Mouse (Mus musculus): ENCODE measurements around the gene Apob. TPM values are rescaled to one million over a fixed set of nuclear protein-coding genes. Genes with fewer than 3 reads are reported as not detected.

The Apob gene
- polyA plus RNA-seq, 1 experiment from 2014 or later, result 0.03 TPM

GRCm38 (mm10) chr12:7971736-7972135 is 5.7 kb upstream of the Apob start:
- H3K4me3 ChIP-seq (replicated peaks; ENCODE audit: low read length), result no peak overlapping the region
- WGBS, result 48% methylated on average over 2 of the region's 2 CpGs
- H3K4me1 ChIP-seq (replicated peaks; ENCODE audit: control insufficient read depth, insufficient read depth, low read length), result peaks cover 5% of the 10 kb centered on the region; the same call in 1 of the 2 replicates
- no peaks in the 10 kb centered on the region for H3K27me3 ChIP-seq (replicated peaks; ENCODE audit: control insufficient read depth, insufficient read depth, low read length)
- no peak overlapping the region for H3K4me2 ChIP-seq (ENCODE audit: low read length)
- no peak overlapping the region for H3K27ac ChIP-seq (ENCODE audit: low read length)
- H3K36me3 ChIP-seq (ENCODE audit: control insufficient read depth, insufficient read depth), result no peaks in the 10 kb centered on the region
- H3K9me3 ChIP-seq (ENCODE audit: control insufficient read depth, low read length), result no peaks in the 10 kb centered on the region
- no peak overlapping the region for H3K9ac ChIP-seq (replicated peaks; ENCODE audit: low read depth, low read length)
- peak; percentile 40; the same call in 1 of the 2 replicates for ATAC-seq

GRCm38 (mm10) chr12:7973773-7974322 is 3.6 kb upstream of the Apob start:
- Histone ChIP-seq H3K27me3 (replicated peaks; ENCODE audit: control insufficient read depth, insufficient read depth, low read length) (no peaks in the 10 kb centered on the region), H3K9me3 (ENCODE audit: control insufficient read depth, low read length) (no peaks in the 10 kb centered on the region), H3K27ac (ENCODE audit: low read length) (no peak overlapping the region), H3K4me1 (replicated peaks; ENCODE audit: control insufficient read depth, insufficient read depth, low read length) (peaks cover 5% of the 10 kb centered on the region; the same call in 1 of the 2 replicates), H3K36me3 (ENCODE audit: control insufficient read depth, insufficient read depth) (no peaks in the 10 kb centered on the region), H3K4me3 (replicated peaks; ENCODE audit: low read length) (no peak overlapping the region), H3K4me2 (ENCODE audit: low read length) (no peak overlapping the region), H3K9ac (replicated peaks; ENCODE audit: low read depth, low read length) (no peak overlapping the region)
- peak; percentile 32; the same call in 1 of the 2 replicates for ATAC-seq
- WGBS, result 35% methylated on average over 5 of the region's 5 CpGs

GRCm38 (mm10) chr12:7978190-7978884 is 889 bp downstream of the Apob start:
- WGBS, result 50% methylated on average over 13 of the region's 13 CpGs
- H3K4me3 ChIP-seq (replicated peaks; ENCODE audit: low read length), result no peak overlapping the region
- H3K4me2 ChIP-seq (ENCODE audit: low read length), result 0 out of 2 replicates have a peak overlapping the region, but pooled peaks have one; percentile 16
- H3K9ac ChIP-seq (replicated peaks; ENCODE audit: low read depth, low read length), result no peak overlapping the region
- no peak overlapping the region for H3K27ac ChIP-seq (ENCODE audit: low read length)
- peak; percentile 84 for ATAC-seq
- H3K4me1 ChIP-seq (replicated peaks; ENCODE audit: control insufficient read depth, insufficient read depth, low read length), result peaks cover 3% of the 10 kb centered on the region; the same call in 1 of the 2 replicates
- no peaks in the 10 kb centered on the region for H3K27me3 ChIP-seq (replicated peaks; ENCODE audit: control insufficient read depth, insufficient read depth, low read length)
- no peaks in the 10 kb centered on the region for H3K36me3 ChIP-seq (ENCODE audit: control insufficient read depth, insufficient read depth)
- no peaks in the 10 kb centered on the region for H3K9me3 ChIP-seq (ENCODE audit: control insufficient read depth, low read length)

GRCm38 (mm10) chr12:7984411-7984810 is 7.0 kb downstream of the Apob start:
- H3K36me3 ChIP-seq (ENCODE audit: control insufficient read depth, insufficient read depth), result no peaks in the 10 kb centered on the region
- H3K9me3 ChIP-seq (ENCODE audit: control insufficient read depth, low read length), result no peaks in the 10 kb centered on the region
- H3K27me3 ChIP-seq (replicated peaks; ENCODE audit: control insufficient read depth, insufficient read depth, low read length), result no peaks in the 10 kb centered on the region
- H3K27ac ChIP-seq (ENCODE audit: low read length), result no peak overlapping the region
- ATAC-seq, result no peak
- WGBS, result 88% methylated on average over 1 of the region's 1 CpGs
- H3K4me2 ChIP-seq (ENCODE audit: low read length), result no peak overlapping the region
- no peak overlapping the region for H3K4me3 ChIP-seq (replicated peaks; ENCODE audit: low read length)
- no peak overlapping the region for H3K9ac ChIP-seq (replicated peaks; ENCODE audit: low read depth, low read length)
- no peaks in the 10 kb centered on the region for H3K4me1 ChIP-seq (replicated peaks; ENCODE audit: control insufficient read depth, insufficient read depth, low read length)

GRCm38 (mm10) chr12:7990804-7991203 is 13.4 kb downstream of the Apob start:
- no peaks in the 10 kb centered on the region for H3K36me3 ChIP-seq (ENCODE audit: control insufficient read depth, insufficient read depth)
- H3K4me2 ChIP-seq (ENCODE audit: low read length), result no peak overlapping the region
- H3K4me1 ChIP-seq (replicated peaks; ENCODE audit: control insufficient read depth, insufficient read depth, low read length), result no peaks in the 10 kb centered on the region
- no peaks in the 10 kb centered on the region for H3K27me3 ChIP-seq (replicated peaks; ENCODE audit: control insufficient read depth, insufficient read depth, low read length)
- H3K9me3 ChIP-seq (ENCODE audit: control insufficient read depth, low read length), result no peaks in the 10 kb centered on the region
- no peak overlapping the region for H3K27ac ChIP-seq (ENCODE audit: low read length)
- WGBS, result 12% methylated on average over 3 of the region's 3 CpGs
- H3K4me3 ChIP-seq (replicated peaks; ENCODE audit: low read length), result no peak overlapping the region
- peak; percentile 31; the same call in 1 of the 2 replicates for ATAC-seq
- no peak overlapping the region for H3K9ac ChIP-seq (replicated peaks; ENCODE audit: low read depth, low read length)

- ATAC-seq, result no peak
- H3K4me2 ChIP-seq (ENCODE audit: low read length), result no peak overlapping the region
- 45% methylated on average over 1 of the region's 1 CpGs for WGBS
Measured at GRCm38 (mm10) chr12:7991570-7991969, 14.1 kb downstream of the Apob start.

GRCm38 (mm10) chr12:8020931-8021330 is 43.5 kb downstream of the Apob start:
- no peaks in the 10 kb centered on the region for H3K27me3 ChIP-seq (replicated peaks; ENCODE audit: control insufficient read depth, insufficient read depth, low read length)
- no peak overlapping the region for H3K9ac ChIP-seq (replicated peaks; ENCODE audit: low read depth, low read length)
- H3K36me3 ChIP-seq (ENCODE audit: control insufficient read depth, insufficient read depth), result no peaks in the 10 kb centered on the region
- H3K4me1 ChIP-seq (replicated peaks; ENCODE audit: control insufficient read depth, insufficient read depth, low read length), result no peaks in the 10 kb centered on the region
- 88% methylated on average over 1 of the region's 1 CpGs for WGBS
- H3K4me2 ChIP-seq (ENCODE audit: low read length), result no peak overlapping the region
- H3K27ac ChIP-seq (ENCODE audit: low read length), result no peak overlapping the region
- H3K4me3 ChIP-seq (replicated peaks; ENCODE audit: low read length), result no peak overlapping the region
- H3K9me3 ChIP-seq (ENCODE audit: control insufficient read depth, low read length), result no peaks in the 10 kb centered on the region
- no peak for ATAC-seq

More at GRCm38 (mm10) chr12:7991570-7991969, 14.1 kb downstream of the Apob start:
- no peak overlapping the region for H3K4me3 ChIP-seq (replicated peaks; ENCODE audit: low read length)
- H3K4me1 ChIP-seq (replicated peaks; ENCODE audit: control insufficient read depth, insufficient read depth, low read length), result no peaks in the 10 kb centered on the region
- H3K9ac ChIP-seq (replicated peaks; ENCODE audit: low read depth, low read length), result no peak overlapping the region
- no peaks in the 10 kb centered on the region for H3K36me3 ChIP-seq (ENCODE audit: control insufficient read depth, insufficient read depth)
- no peak overlapping the region for H3K27ac ChIP-seq (ENCODE audit: low read length)
- H3K9me3 ChIP-seq (ENCODE audit: control insufficient read depth, low read length), result no peaks in the 10 kb centered on the region
- no peaks in the 10 kb centered on the region for H3K27me3 ChIP-seq (replicated peaks; ENCODE audit: control insufficient read depth, insufficient read depth, low read length)

GRCm38 (mm10) chr12:8029520-8029919 is 52.1 kb downstream of the Apob start:
- 90% methylated on average over 7 of the region's 7 CpGs for WGBS
- no peak overlapping the region for H3K9ac ChIP-seq (replicated peaks; ENCODE audit: low read depth, low read length)
- no peak overlapping the region for H3K27ac ChIP-seq (ENCODE audit: low read length)
- H3K9me3 ChIP-seq (ENCODE audit: control insufficient read depth, low read length), result no peaks in the 10 kb centered on the region
- peaks cover 2% of the 10 kb centered on the region; the same call in 1 of the 2 replicates for H3K4me1 ChIP-seq (replicated peaks; ENCODE audit: control insufficient read depth, insufficient read depth, low read length)
- H3K27me3 ChIP-seq (replicated peaks; ENCODE audit: control insufficient read depth, insufficient read depth, low read length), result no peaks in the 10 kb centered on the region
- no peaks in the 10 kb centered on the region for H3K36me3 ChIP-seq (ENCODE audit: control insufficient read depth, insufficient read depth)
- no peak for ATAC-seq
- H3K4me2 ChIP-seq (ENCODE audit: low read length), result no peak overlapping the region
- no peak overlapping the region for H3K4me3 ChIP-seq (replicated peaks; ENCODE audit: low read length)

GRCm38 (mm10) chr12:8030057-8030456 is 52.6 kb downstream of the Apob start:
- Histone ChIP-seq H3K27me3 (replicated peaks; ENCODE audit: control insufficient read depth, insufficient read depth, low read length) (no peaks in the 10 kb centered on the region), H3K36me3 (ENCODE audit: control insufficient read depth, insufficient read depth) (no peaks in the 10 kb centered on the region), H3K27ac (ENCODE audit: low read length) (no peak overlapping the region), H3K9me3 (ENCODE audit: control insufficient read depth, low read length) (no peaks in the 10 kb centered on the region), H3K4me1 (replicated peaks; ENCODE audit: control insufficient read depth, insufficient read depth, low read length) (peaks cover 2% of the 10 kb centered on the region; the same call in 1 of the 2 replicates), H3K4me3 (replicated peaks; ENCODE audit: low read length) (no peak overlapping the region), H3K4me2 (ENCODE audit: low read length) (no peak overlapping the region), H3K9ac (replicated peaks; ENCODE audit: low read depth, low read length) (no peak overlapping the region)
- no peak for ATAC-seq
- WGBS, result 58% methylated on average over 2 of the region's 2 CpGs
